Mouse (Mus musculus) cortical plate, adult 2 months (tissue): ENCODE results near the gene Atxn7l1. TPM values are rescaled to one million over a fixed set of nuclear protein-coding genes. Genes with fewer than 3 reads are reported as not detected.

Experiments used
- H3K27ac ChIP-seq: fragments of 200-500 bp; 2 replicates; pipeline ENCODE4 v1.5.1; 2012; ENCODE audit warnings: low read length, control low read depth, inconsistent platforms; ENCODE audit not compliant: insufficient read depth
- H3K4me1 ChIP-seq: fragments of 200-500 bp; 2 replicates; pipeline ENCODE4 v1.6.1; 2011; ENCODE audit warnings: low read length; ENCODE audit not compliant: control insufficient read depth, insufficient read depth
- H3K4me3 ChIP-seq: fragments of 200-500 bp; 2 replicates; pipeline ENCODE4 v1.5.1; 2011; ENCODE audit warnings: mild to moderate bottlenecking, low read length, control low read depth; ENCODE audit not compliant: insufficient read depth
- CTCF ChIP-seq: fragments of 200-500 bp; IDR thresholded peaks from 2 replicates; pipeline ENCODE4 v1.5.1; 2011; ENCODE audit warnings: mild to moderate bottlenecking, control low read depth, low read length; ENCODE audit not compliant: insufficient read depth; ENCODE audit errors: extremely low read depth
- POLR2A ChIP-seq: fragments of 200-500 bp; IDR thresholded peaks from 2 replicates; pipeline ENCODE4 v1.6.1; 2011; ENCODE audit warnings: mild to moderate bottlenecking, low read length, control low read depth; ENCODE audit not compliant: insufficient read depth; ENCODE audit errors: extremely low read depth
- polyA plus RNA-seq: library from polyadenylated mRNA; depleted of rRNA; stranded (reverse); fragments of >200 nt; gene quantifications from 2 replicates; pipeline ENCODE4 v1.2.3, GENCODE M21; 2012

The Atxn7l1 gene
- polyA plus RNA-seq, 1 experiment = 41.0 TPM

DNA sequence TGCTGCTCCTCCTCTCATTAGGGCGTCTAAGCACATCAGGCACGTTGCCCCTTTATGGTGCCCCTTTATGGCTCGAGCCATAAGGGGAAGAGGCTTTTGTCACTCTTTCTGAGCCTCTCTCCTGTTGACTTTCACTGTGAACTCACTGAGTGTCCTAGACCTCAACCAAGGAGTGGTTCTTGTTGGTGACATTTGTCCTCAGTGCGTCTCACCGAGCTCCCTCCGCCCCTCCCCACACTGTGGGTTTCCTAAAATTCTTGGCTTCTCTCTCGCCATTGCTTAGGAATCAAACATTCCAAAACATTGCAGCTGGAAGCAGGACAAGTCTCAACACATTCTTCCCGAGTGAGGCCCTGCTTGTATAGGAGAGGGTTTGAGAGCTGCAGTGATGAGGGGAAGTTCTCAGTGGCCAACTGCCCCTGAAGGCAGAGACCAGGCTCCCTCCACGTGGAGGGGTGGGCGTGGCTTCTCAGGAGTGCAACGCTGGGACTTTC is 46.0 kb downstream of the Atxn7l1 start:
- H3K4me1 ChIP-seq = peaks cover 13% of the 10 kb centered on the region
- no peak overlapping the region for H3K27ac ChIP-seq
- H3K4me3 ChIP-seq = no peak overlapping the region
- no peak for TF ChIP-seq CTCF
- no peak for TF ChIP-seq POLR2A

DNA sequence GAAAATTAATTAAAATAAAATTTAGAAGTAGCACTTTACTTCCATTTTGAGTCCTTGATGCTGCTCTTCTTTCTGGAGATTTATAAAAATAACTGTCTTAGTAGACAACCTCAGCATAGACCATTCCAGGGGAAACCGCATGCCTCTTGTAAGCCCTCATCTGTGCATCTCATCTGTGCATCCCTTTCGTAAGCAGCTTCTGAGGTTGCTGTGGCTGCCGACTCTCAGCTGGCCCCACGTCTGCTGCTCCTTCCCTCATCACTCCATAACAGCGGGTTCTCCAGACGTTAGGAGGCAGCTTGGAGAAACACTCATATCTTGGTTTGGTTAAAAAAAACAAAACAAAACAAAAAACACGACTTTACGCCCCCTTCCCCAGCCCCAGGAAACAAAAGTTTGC is 47.7 kb downstream of the Atxn7l1 start:
- Histone ChIP-seq H3K27ac (no peak overlapping the region), H3K4me1 (peaks cover 13% of the 10 kb centered on the region), H3K4me3 (no peak overlapping the region)
- TF ChIP-seq POLR2A (no peak), CTCF (no peak)

DNA sequence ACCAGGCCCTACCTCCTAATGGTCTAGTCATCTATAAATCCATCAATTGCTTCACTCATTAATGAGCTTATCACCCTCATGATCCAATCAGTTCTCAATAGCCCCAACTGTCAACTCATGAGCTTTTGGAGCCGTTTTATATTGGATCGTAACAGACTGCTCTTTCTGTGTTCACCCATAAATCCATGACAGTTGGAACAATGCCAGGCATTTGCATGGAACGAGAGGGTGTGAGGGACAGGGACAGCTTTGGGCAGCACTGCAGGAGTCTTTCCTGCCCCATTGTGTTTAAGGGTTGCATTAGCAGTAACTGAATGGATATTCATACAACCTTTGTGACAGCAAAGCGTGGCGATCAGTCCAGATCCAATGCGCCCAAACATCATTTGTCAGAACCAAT is 49.8 kb downstream of the Atxn7l1 start:
- peaks cover 6% of the 10 kb centered on the region for H3K4me1 ChIP-seq

DNA sequence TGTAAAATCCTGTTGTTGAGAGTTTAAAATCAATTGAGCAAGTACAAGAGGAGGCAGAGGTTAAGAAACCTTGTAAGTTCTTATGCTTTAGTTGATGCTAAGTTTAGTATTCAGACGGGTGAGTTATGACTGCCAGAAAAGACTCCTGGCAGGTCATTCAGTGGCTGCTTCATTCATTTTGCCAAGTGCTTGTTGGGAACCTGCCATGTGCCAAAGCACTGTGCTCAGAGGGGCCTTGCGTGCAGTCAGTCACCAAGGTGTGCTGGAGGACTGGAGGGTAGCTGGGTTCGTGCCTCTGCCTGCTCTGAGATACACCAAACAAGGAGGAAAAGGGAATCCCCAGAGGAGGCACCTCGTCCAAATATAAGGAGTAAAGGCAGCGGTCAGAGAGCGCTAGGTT is 50.3 kb downstream of the Atxn7l1 start:
- peaks cover 6% of the 10 kb centered on the region for H3K4me1 ChIP-seq
- H3K4me3 ChIP-seq = no peak overlapping the region
- no peak overlapping the region for H3K27ac ChIP-seq
- TF ChIP-seq POLR2A (no peak), CTCF (no peak)

More for the DNA sequence above, 49.8 kb downstream of the Atxn7l1 start:
- Histone ChIP-seq H3K27ac (no peak overlapping the region), H3K4me3 (no peak overlapping the region)
- TF ChIP-seq POLR2A (no peak), CTCF (no peak)

DNA sequence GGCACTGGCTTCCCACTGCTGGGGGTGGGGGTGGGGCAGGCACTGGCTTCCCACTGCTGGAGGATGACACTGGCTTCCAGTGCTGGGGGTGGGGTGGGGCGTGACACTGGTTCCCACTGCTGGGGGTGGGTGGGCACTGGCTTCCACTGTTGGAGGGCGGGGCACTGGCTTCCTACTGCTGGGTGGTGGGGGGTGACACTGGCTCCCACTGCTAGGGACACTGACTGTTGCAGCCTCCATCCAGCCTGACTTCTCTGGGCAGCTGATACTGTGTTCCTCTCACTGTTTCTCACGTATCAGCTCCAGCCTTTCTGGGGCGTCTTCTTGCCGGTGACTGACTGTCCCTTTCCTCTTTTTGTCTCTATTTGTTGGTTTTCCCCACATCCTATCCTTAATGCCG is 53.6 kb downstream of the Atxn7l1 start:
- no peak overlapping the region for H3K4me3 ChIP-seq
- TF ChIP-seq POLR2A = no peak
- no peak for TF ChIP-seq CTCF
- no peak overlapping the region for H3K27ac ChIP-seq
- H3K4me1 ChIP-seq = no peaks in the 10 kb centered on the region; the same call in 1 of the 2 replicates

DNA sequence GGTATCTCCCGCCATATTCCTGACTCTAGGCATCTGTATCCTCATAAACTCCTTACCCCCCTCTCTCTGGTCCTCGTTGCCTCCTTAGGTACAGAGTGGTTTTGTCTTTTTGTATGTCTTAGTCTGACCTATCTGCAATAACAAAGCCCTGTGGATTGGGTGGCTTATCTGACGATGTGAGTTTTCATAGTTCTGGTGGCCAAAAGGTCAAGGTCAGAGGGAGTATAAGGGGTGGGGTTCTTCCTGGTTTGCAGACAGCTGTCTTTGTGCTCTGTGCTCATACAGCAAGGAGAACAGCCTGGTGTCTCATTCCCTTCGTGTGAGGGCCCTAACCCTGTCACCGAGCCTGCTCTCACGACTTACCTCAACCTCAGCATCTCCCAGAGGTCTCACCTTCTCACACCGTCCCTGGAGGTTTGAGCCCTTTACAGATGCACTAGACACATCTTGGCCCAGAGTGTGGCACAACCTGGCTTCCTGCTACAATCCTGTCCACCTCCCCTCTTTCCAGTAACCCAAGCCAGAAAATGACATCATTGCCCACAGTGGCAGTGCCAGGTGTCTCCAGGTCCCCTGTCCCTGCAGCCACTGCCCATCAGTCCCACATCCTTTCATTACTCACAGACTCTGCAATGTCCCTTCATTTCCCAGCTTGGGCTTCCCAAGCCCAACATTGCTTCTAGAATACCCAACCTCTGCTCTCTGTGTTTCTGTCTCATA is 54.2 kb downstream of the Atxn7l1 start:
- Histone ChIP-seq H3K27ac (no peak overlapping the region), H3K4me3 (no peak overlapping the region), H3K4me1 (no peaks in the 10 kb centered on the region; the same call in 1 of the 2 replicates)
- no peak for TF ChIP-seq POLR2A
- TF ChIP-seq CTCF = no peak

DNA sequence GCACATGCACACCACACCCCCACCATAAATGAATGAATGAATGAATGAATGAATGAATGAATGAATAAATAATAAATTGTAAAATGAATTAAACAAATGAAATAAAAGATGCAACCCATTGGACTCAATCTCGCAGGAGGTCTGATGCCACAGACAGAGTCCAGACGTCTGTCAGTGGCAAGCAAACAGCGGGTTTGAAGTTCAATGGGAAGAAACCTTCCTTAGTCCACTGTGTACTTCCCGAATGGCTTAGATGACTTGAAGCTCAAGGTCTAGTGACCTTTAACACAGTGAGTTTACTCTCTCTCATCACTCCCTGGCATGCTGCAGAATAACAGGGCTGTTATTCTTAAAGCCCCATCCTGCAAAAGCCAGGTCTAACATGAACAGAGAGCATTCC is 57.8 kb downstream of the Atxn7l1 start:
- no peak overlapping the region for H3K27ac ChIP-seq
- TF ChIP-seq POLR2A = no peak
- no peak for TF ChIP-seq CTCF
- H3K4me3 ChIP-seq = no peak overlapping the region
- no peaks in the 10 kb centered on the region; the same call in 1 of the 2 replicates for H3K4me1 ChIP-seq

DNA sequence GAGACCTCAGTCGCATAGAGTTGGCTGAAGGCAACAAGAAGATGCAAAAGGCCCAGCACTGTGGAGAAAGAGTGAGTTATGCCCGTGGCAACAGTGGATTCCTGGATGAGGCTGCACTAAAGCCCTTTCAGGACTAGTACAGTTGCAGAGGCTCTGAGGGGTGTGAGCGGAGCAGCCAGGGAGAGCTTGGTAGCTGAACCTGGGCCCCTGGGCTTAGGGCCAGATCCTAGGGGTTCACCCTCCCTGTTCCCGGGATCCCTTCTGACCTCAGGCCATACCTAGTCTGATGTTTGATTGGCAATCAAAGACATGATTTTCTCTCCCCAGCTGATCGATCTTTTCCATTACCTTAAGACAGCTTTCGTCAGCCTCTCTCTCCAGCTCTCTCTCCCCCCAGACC is 58.8 kb downstream of the Atxn7l1 start:
- no peak overlapping the region for H3K27ac ChIP-seq
- TF ChIP-seq POLR2A = no peak
- TF ChIP-seq CTCF = no peak
- H3K4me3 ChIP-seq = no peak overlapping the region

DNA sequence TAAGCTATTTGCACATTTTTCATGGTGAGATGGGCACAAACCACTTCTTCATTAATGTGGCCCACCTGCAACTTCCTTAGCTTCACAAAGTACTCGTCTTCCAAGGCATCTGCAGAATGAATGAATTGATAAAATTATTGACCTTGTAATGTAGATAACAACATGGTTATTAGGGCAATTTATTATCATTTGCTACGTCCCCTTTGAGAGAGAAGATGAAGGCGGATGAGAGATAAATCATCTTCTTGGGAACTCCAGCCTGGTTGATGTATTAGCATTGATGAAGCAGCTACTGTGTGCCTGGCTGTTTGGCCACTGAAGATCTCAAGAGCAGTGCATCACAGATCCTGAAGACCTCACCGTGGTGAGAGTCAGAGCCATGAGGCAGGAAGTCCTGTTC is 63.4 kb downstream of the Atxn7l1 start:
- no peak overlapping the region for H3K27ac ChIP-seq
- no peak for TF ChIP-seq POLR2A
- no peak for TF ChIP-seq CTCF

More for the DNA sequence above, 58.8 kb downstream of the Atxn7l1 start:
- H3K4me1 ChIP-seq = no peaks in the 10 kb centered on the region; the same call in 1 of the 2 replicates

DNA sequence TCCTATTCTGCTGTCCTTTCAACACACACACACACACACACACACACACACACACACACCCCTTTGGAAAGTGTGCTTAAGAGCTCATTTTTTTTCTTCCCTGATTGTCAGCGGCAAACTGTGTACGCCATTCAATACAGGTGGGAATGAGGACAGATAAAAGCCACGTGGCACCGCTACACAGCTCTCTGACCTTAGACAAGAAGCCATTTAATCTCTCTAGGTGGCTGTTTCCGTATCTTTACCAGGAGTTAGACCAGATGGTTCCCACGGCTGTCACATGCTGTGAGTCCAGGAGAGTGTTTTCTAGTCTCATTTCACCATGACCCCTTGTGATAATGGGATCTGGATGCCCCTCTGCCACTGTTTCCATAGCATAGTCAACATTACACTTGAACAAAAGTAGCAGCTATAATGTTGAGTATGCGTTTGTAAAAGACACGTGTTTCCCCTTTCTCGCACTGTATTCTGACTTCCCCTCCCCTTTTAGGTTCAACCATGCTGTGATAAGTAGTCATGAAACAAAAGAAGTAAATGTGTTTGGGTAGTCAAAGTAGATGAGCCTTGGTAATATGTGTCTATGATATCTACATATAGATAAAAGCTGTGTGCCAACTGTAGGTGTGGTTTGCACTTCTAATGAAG is 70.8 kb downstream of the Atxn7l1 start:
- Histone ChIP-seq H3K27ac (no peak overlapping the region), H3K4me1 (peaks cover 2% of the 10 kb centered on the region), H3K4me3 (no peak overlapping the region)
- TF ChIP-seq POLR2A (no peak), CTCF (no peak)

More for the DNA sequence above, 63.4 kb downstream of the Atxn7l1 start:
- no peak overlapping the region for H3K4me3 ChIP-seq
- H3K4me1 ChIP-seq = no peaks in the 10 kb centered on the region
